Mouse (Mus musculus) C2C12 (cell line): ENCODE results near the gene Cntnap5a.

ENCODE experiments used
- CTCF ChIP-seq: IDR thresholded peaks from one replicate; pipeline ENCODE4 v1.5.1; 2011; ENCODE audit not compliant: control insufficient read depth, insufficient read depth, insufficient read length
- USF1 ChIP-seq: IDR thresholded peaks from one replicate; pipeline ENCODE4 v1.6.1; 2011; ENCODE audit warnings: low read depth, mild to moderate bottlenecking, control low read depth, moderate library complexity

- TF ChIP-seq CTCF (no peak), USF1 (no peak)
Measured at GRCm38 (mm10) chr1:115956528-115956927, 272.0 kb downstream of the Cntnap5a start.
